Mouse (Mus musculus) macrophage (primary cell): ENCODE data around the gene Cdcp1. TPM values are rescaled to one million over a fixed set of nuclear protein-coding genes. Genes with fewer than 3 reads are reported as not detected.

Experiments
- H3K27ac ChIP-seq: fragments of 350-480 bp; formaldehyde crosslinking; 2 replicates; pipeline ENCODE4 v1.9.0; 2021
- H3K36me3 ChIP-seq: fragments of 350-480 bp; formaldehyde crosslinking; 2 replicates; pipeline ENCODE4 v1.9.0; 2021; ENCODE audit errors: inconsistent target
- H3K4me3 ChIP-seq: fragments of 350-480 bp; formaldehyde crosslinking; 2 replicates; pipeline ENCODE4 v1.9.0; 2021; ENCODE audit errors: inconsistent target
- H3K79me2 ChIP-seq: fragments of 350-480 bp; formaldehyde crosslinking; 2 replicates; pipeline ENCODE4 v1.9.0; 2021; ENCODE audit errors: inconsistent target
- WGBS: methylation state at CpG from one replicate; pipeline ENCODE4 v1.1.7; 2026; ENCODE audit warnings: inconsistent platforms; ENCODE audit not compliant: missing documents; 5-methylcytosine and 5-hydroxymethylcytosine counted together
- polyA plus RNA-seq: library from polyadenylated mRNA; stranded (reverse); fragments of 250-400 nt; gene quantifications from 3 replicates; pipeline ENCODE4 v1.2.4, GENCODE M21; 2018; ENCODE audit warnings: inconsistent platforms

Gene Cdcp1
- polyA plus RNA-seq, 1 experiment from 2014 or later, result not detected

DNA sequence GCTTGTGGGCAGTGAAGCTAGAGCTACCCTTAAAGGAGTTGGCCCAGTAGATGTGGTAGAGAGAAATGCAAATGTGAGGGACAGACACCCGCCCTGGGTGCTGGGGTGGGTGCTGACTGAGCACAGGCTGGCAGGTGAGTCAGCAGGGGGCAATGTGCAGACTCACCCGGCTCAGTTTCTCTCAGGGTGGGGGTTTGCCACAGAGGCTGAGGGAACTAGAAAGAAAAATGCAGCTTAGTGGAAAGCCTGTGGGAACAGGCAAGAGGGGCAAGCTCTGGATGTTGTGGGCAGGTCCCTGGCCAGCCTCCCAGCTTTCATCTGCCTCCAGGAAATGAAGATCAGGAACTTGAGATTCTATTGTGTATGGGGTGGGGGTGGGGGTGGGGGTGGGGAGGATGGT, 21.9 kb upstream of the Cdcp1 start:
- no peak overlapping the region for H3K27ac ChIP-seq
- H3K36me3 ChIP-seq, result no peaks in the 10 kb centered on the region
- WGBS, result 11% methylated on average over 2 of the region's 2 CpGs
- no peaks in the 10 kb centered on the region for H3K79me2 ChIP-seq
- H3K4me3 ChIP-seq, result no peak overlapping the region

DNA sequence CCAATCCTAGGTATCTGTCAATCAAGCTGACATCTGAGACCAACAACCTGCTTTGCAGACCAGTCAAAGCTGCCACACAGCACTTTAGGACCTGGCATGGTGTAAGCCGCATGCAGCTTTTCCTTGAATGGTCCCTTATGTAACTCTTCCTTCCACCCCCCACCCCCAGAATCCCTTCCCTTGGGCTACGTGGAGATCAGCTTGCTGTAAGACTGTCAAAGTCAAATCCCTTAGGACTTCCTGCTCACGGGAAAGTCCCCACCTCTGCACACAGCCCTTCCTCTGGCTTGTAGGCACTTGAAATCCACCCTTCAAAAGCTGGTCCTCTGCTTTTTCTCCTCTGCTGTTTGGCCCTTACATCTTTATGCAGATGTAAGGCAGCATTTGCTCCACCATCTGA, 19.8 kb upstream of the Cdcp1 start:
- 42% methylated on average over 3 of the region's 3 CpGs for whole genome bisulfite sequencing
- H3K79me2 ChIP-seq, result no peaks in the 10 kb centered on the region
- H3K4me3 ChIP-seq, result no peak overlapping the region
- H3K36me3 ChIP-seq, result no peaks in the 10 kb centered on the region
- no peak overlapping the region for H3K27ac ChIP-seq

DNA sequence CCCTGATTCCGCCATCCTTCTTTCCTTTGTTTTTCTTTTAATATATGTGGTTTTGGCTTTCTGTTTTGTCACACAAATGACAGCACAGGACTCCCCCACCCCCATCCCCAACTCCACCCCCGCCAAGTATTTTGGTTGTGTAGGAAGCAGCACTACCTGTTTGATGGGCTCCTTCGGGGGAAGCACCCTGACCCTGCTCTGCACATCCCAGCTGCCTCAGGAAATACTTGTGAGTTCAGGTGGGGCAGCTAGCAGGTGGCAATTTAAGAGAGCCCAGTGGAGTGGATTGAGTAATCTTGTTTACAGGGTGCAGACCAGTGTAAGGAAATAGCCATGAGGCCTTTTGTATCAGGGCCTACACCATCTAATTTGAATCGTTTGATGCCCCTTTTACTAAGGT, 14.0 kb upstream of the Cdcp1 start:
- Histone ChIP-seq H3K36me3 (no peaks in the 10 kb centered on the region), H3K79me2 (no peaks in the 10 kb centered on the region), H3K4me3 (no peak overlapping the region), H3K27ac (no peak overlapping the region)
- WGBS, result 75% methylated on average over 4 of the region's 4 CpGs

DNA sequence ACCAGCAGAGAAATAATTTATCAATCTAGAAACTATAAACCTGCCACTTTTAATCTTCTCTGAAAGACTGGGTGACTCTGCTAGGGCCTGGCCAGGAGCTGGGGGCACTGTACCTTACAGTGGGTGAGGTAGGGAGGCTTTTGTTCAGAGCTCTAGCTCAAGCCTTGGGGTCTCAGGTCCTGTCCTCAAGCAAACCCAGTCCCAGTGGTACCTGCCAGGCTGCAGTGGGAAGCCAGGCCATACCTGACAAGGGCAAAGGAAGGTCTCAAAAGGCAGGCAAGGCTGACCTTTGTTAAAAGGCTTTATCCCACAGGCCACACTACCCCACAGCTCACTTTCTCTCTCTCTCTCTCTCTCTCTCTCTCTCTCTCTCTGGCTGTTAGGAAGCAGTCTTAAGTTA, 12.8 kb upstream of the Cdcp1 start:
- Histone ChIP-seq H3K4me3 (no peak overlapping the region), H3K79me2 (no peaks in the 10 kb centered on the region), H3K36me3 (no peaks in the 10 kb centered on the region), H3K27ac (no peak overlapping the region)

DNA sequence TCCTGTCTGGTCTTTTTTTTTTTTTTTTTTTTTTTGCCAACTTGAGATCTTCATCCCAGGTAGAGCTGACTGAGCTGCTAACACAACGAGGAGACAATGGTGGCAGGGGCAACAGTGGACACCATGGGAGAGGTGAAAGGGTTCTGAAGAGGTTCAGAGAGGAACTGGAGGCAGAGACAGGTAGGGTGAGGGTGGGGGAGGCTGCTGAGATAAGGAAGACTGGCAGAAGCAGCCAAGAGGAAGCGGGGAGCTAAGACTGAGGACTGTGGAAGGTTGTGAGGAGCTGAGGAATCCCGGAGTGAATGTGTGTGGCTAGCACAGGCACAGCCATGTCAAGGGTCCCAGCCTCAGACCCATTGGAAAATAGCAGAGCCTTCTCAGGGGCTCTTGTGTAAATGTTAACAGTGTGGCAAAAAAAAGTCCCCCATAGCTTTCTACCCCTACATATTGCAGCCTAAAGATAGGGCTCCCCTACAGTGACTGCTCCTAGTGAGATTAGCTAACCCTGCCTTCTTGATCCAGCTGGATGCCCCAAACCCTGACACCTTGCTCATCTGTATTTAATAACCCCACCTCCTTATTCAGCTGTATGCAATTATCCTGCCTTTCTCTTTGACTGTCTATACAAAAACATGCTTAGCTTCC, 11.4 kb upstream of the Cdcp1 start:
- no peak overlapping the region for H3K27ac ChIP-seq
- no peak overlapping the region for H3K4me3 ChIP-seq
- 80% methylated on average over 3 of the region's 3 CpGs for WGBS
- no peaks in the 10 kb centered on the region for H3K36me3 ChIP-seq
- no peaks in the 10 kb centered on the region for H3K79me2 ChIP-seq

DNA sequence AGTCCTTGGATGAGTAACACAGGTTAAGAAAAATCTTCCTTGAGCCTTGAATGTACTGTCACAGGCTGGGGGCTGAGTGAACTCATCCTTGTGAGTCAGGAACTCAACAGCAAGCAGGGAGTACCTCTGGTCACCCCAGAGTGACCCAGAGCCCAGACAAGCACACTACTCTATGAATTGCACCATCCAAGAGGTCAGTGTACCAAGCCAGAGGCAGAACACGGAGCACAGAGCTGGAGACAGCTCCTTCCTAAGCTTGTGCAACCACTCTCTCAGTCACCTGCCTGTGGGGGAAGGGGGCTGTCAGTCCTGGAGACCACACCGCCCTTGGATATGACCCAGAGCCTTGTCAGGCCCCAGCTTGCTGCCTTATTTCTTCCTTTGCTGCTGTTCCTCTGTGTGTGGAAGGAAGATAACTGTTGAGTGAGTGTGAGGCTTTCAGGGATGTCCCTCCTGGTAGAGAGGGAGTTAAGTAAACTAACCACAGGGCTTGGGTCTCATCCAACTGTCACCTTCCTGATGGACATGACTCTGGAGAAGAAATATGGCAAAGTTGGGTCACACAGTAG, 9.1 kb upstream of the Cdcp1 start:
- H3K4me3 ChIP-seq, result no peak overlapping the region
- no peaks in the 10 kb centered on the region for H3K79me2 ChIP-seq
- no peak overlapping the region for H3K27ac ChIP-seq
- 17% methylated on average over 2 of the region's 2 CpGs for WGBS
- H3K36me3 ChIP-seq, result no peaks in the 10 kb centered on the region

DNA sequence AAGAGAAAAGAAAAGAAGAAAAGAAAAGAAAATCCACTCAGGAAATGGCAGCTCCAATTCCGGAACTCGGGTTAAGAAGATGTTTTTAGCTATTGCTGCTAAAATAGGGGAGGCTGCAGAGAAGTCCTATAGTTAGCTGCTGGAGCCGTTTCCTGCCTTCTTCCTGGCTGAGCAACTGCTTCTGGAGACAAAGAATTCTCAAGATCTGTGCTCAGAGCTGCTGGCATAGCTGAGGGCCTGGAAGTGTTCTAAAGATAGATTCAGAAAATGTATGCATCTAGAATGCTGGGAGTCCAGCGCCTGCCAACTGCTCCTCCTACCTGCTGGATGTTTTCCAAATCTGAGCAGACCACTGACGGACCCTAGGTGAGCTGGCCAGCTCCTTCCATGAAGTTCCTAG, 4.0 kb upstream of the Cdcp1 start:
- Histone ChIP-seq H3K36me3 (no peaks in the 10 kb centered on the region), H3K27ac (no peak overlapping the region), H3K4me3 (no peak overlapping the region), H3K79me2 (no peaks in the 10 kb centered on the region)
- WGBS, result 43% methylated on average over 5 of the region's 5 CpGs

DNA sequence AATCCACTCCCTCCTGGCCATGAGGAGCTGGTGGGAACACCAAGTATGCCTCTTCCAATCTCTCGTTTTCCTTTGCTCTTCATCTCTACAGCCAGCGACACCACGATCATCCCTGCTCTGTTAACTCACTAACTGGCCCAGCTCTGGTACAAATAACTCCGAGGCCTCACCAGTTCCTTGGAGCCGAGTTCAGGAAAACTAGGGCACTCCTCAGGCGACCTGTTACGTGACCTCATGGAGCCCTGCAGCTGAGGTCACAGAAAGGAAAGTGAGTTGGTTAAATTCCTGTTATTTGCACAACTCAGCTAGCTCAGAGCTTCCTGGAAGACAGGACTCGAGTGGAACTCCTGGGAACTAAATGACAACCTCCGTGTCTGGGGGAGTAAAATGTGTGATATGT, 2.5 kb downstream of the Cdcp1 start:
- Histone ChIP-seq H3K4me3 (no peak overlapping the region), H3K27ac (no peak overlapping the region), H3K79me2 (no peaks in the 10 kb centered on the region), H3K36me3 (no peaks in the 10 kb centered on the region)
- 89% methylated on average over 9 of the region's 9 CpGs for WGBS

DNA sequence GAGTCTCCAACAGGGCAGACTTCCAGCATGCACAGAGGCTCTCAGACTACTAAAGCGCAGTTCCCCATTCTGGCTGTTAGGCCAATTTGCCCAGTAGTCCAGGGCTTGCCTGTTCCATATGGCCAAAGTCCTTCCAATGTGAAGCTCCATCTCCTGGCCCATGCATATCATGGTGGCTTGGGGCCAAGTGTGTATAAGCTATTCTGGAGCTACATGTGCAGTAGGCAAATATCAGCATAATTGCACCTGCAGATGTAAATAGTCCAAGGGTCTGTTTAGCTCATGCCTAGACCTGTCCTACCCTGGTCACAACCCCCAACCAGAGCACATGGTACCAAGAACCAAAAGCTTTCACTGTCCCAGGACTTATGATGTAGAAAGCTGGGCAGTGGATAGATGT, 7.9 kb downstream of the Cdcp1 start:
- H3K79me2 ChIP-seq, result no peaks in the 10 kb centered on the region
- 90% methylated on average over 1 of the region's 1 CpGs for whole genome bisulfite sequencing
- H3K27ac ChIP-seq, result no peak overlapping the region
- no peaks in the 10 kb centered on the region for H3K36me3 ChIP-seq
- H3K4me3 ChIP-seq, result no peak overlapping the region

DNA sequence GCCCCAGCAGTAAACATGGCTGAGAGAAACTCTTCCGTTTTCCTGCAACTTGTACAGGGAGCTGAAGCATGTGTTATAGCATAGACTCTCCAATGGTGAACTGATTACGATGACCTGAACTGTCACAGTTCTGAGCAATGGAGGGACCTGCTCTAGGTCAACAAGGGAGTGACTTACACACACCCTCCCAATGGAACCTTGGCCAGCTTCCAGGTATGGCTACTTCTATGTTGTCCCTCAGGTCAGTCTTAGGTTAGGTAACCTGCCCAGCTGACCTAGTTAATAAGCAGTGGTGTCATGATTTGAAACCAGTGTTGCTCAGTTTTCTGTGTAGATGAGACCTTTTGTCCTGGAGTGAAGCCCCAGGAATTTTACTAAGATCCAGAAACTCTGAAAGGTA, 8.9 kb downstream of the Cdcp1 start:
- Histone ChIP-seq H3K36me3 (no peaks in the 10 kb centered on the region), H3K4me3 (no peak overlapping the region), H3K79me2 (no peaks in the 10 kb centered on the region), H3K27ac (no peak overlapping the region)
- WGBS, result 73% methylated on average over 2 of the region's 2 CpGs

DNA sequence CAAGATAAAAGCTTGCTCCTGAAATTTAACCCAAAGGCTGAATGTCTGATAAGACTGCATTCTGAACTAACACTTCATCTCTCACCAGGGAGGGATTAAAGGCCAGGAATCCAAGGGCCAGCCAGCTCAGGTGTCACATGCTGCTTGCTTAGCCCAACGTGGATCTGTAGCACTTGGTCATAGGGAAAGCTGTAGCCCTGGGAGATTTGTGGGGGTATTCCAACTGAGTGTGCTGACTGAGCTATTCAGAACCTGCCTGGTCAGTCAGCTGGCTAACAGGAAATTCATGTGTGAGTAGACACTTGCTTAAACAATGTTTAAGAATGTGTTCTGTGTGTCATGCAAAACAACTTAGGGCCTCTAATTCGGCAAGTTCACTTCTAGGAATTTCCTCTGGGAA, 9.3 kb downstream of the Cdcp1 start:
- no peak overlapping the region for H3K27ac ChIP-seq
- H3K36me3 ChIP-seq, result no peaks in the 10 kb centered on the region
- WGBS, result 94% methylated on average over 2 of the region's 2 CpGs
- H3K4me3 ChIP-seq, result no peak overlapping the region
- no peaks in the 10 kb centered on the region for H3K79me2 ChIP-seq

DNA sequence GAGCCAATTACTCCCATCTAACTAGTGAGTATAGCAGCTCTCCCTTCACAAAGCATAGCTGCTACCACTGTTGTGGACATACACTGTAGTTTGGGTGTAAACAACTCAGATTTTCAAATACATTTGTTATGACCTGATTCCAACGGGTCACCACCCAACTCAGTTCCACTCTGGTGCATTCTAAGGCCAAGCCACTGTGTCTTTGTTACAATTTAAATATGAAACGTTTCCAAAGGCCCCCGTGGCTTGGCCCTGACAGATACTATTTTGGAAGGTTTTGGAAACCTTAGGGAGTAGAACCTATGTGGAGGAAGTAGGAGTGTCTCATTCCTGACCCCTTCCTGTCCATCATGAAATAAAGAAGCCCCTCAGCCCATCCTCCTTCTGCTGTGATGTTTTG, 15.7 kb downstream of the Cdcp1 start:
- Histone ChIP-seq H3K79me2 (no peaks in the 10 kb centered on the region), H3K27ac (no peak overlapping the region), H3K36me3 (no peaks in the 10 kb centered on the region), H3K4me3 (no peak overlapping the region)
- 86% methylated on average over 3 of the region's 3 CpGs for WGBS

DNA sequence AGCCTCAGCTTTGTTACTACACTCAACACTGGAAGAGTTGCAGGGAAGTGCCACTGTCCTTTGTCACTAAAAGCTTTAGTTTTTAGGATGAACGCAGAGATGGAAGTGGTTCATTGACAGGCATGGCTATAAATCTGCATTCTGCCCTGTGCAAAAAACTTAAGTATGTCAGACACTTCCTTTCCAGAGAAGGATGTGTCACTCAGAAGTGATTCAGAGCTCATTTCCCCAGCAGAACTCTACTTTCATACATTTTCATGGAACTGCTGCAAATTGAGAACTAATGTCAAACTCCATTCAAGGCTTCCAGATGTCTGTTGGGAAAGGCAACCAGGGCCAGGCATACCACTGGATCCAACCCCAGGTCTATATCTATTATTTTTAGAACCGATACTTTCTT, 27.6 kb downstream of the Cdcp1 start:
- no peaks in the 10 kb centered on the region for H3K79me2 ChIP-seq
- peak overlapping the region; percentile 75 for H3K27ac ChIP-seq
- 53% methylated on average over 2 of the region's 2 CpGs for WGBS
- H3K36me3 ChIP-seq, result no peaks in the 10 kb centered on the region
- H3K4me3 ChIP-seq, result no peak overlapping the region

DNA sequence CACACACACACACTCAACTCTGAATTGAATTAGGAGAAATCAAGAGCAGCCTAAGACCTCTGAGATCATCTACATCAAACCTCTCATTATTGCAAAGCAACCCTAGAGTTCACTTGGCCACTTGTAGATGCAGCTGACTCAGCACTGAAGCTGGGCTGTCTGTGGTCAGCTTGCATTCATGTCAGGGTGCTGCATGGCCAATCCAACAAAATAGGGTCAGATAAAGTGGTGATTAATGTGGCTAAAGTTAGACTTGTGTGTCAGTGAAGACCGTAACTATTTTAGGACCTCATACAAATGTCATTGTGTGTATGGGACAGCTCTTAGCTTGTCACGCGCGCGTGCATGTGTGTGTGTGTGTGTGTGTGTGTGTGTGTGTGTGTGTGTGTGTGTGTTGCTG, 28.2 kb downstream of the Cdcp1 start:
- Histone ChIP-seq H3K36me3 (no peaks in the 10 kb centered on the region), H3K27ac (peak overlapping the region; percentile 75), H3K79me2 (no peaks in the 10 kb centered on the region), H3K4me3 (no peak overlapping the region)
- 88% methylated on average over 5 of the region's 5 CpGs for WGBS

DNA sequence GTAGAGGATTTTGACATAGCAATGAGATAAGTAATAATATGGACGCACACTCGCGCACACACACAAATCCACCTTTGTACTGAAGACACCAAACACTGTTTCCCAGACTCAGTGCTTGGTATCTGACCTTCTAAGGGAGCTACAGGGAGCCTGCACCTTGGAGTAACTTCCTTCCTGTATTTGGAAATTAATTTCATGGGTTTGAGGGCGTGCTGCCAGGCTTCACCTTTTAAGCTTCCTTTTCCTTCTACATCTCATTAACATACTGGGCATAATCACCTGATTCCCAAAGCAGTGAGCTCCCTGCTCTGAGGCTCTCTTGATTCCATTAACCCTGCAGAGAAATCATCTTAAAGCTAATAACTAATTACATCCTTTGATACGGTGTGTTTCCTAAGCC, 29.7 kb downstream of the Cdcp1 start:
- no peaks in the 10 kb centered on the region for H3K79me2 ChIP-seq
- H3K36me3 ChIP-seq, result no peaks in the 10 kb centered on the region
- H3K27ac ChIP-seq, result no peak overlapping the region
- H3K4me3 ChIP-seq, result no peak overlapping the region
- 88% methylated on average over 4 of the region's 5 CpGs for WGBS

DNA sequence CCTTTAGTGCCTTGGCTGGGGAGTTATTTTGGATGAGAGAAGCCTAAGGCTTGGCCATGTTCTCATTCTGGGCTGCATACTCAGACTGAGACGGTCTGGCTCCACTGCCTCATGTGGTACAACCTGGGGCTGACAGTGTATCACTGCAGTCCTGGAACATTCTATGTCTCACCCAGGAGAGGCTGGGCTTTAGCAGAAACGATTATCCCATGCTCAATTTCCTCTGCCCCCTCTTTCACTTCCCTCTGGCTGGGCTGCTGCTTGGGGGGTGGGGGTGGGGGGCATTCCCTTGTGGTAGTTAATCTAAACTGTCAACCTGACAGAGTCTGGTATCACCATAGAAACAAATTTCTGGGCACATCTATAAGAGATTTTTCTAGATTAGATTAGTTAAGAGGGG, 30.3 kb downstream of the Cdcp1 start:
- H3K4me3 ChIP-seq, result no peak overlapping the region
- no peaks in the 10 kb centered on the region for H3K79me2 ChIP-seq
- 8% methylated on average over 2 of the region's 2 CpGs for WGBS
- no peaks in the 10 kb centered on the region for H3K36me3 ChIP-seq
- no peak overlapping the region for H3K27ac ChIP-seq
